Mouse (Mus musculus): ENCODE data around the gene Ehd1. TPM values are rescaled to one million over a fixed set of nuclear protein-coding genes. Genes with fewer than 3 reads are reported as not detected.
A peak's percentile ranks its signal among the peaks of the same experiment; 100 is the strongest.

Ehd1 gene
- polyA plus RNA-seq, 1 experiment from 2014 or later = 70.0 TPM

GRCm38 (mm10) chr19:6321358-6321757 lies 44.8 kb downstream of the Ehd1 start:
- H3K27ac ChIP-seq (replicated peaks) = peak overlapping the region; percentile 38
- H3K36me3 ChIP-seq = peaks cover 69% of the 10 kb centered on the region
- H3K9me3 ChIP-seq = no peaks in the 10 kb centered on the region
- 49% methylated on average over 8 of the region's 8 CpGs for WGBS
- no peak for ATAC-seq (ENCODE audit: extremely low read depth, insufficient number of reproducible peaks, low FRiP score, low TSS enrichment)
- H3K4me1 ChIP-seq = peaks cover 24% of the 10 kb centered on the region
- no peak overlapping the region for H3K4me2 ChIP-seq
- no peaks in the 10 kb centered on the region for H3K27me3 ChIP-seq (replicated peaks)
- H3K4me3 ChIP-seq = no peak overlapping the region
- H3K9ac ChIP-seq = peak overlapping the region; percentile 29; the same call in 1 of the 2 replicates

GRCm38 (mm10) chr19:6321786-6322621 lies 45.5 kb downstream of the Ehd1 start:
- Histone ChIP-seq H3K27ac (replicated peaks) (peak overlapping the region; percentile 38; the same call in 1 of the 2 replicates), H3K36me3 (peaks cover 63% of the 10 kb centered on the region), H3K4me3 (no peak overlapping the region), H3K27me3 (replicated peaks) (no peaks in the 10 kb centered on the region), H3K4me2 (no peak overlapping the region), H3K9me3 (no peaks in the 10 kb centered on the region), H3K4me1 (peaks cover 17% of the 10 kb centered on the region), H3K9ac (no peak overlapping the region)
- 69% methylated on average over 33 of the region's 33 CpGs for WGBS
- ATAC-seq (ENCODE audit: extremely low read depth, insufficient number of reproducible peaks, low FRiP score, low TSS enrichment) = no peak

DNA sequence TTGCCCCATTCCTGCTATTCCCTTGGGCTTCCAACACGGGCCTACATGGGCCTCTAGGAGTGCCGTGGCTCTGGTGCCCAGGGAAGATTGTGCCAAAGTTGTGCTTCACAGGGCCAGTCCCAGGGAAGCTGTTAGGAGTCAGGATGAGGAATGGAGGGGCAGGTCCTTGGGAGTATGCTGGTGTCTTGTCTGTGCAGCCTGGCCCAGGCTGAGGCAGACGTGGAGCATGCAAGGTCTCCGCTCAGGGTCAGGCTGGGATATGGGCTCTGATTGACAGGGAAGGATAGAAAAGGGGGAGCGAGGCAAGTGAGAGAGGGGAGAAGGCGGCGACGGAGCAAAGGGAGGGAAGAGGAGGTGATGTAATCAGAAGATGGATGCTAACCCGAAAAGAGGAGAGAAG lies 48.2 kb downstream of the Ehd1 start:
- H3K9ac ChIP-seq = no peak overlapping the region
- WGBS = 74% methylated on average over 9 of the region's 9 CpGs

GRCm38 (mm10) chr19:6331178-6331577 lies 54.7 kb downstream of the Ehd1 start:
- Histone ChIP-seq H3K27me3 (replicated peaks) (no peaks in the 10 kb centered on the region), H3K9ac (peak overlapping the region; percentile 78), H3K9me3 (no peaks in the 10 kb centered on the region), H3K4me3 (peak overlapping the region; percentile 20; the same call in 1 of the 2 replicates), H3K27ac (replicated peaks) (no peak overlapping the region), H3K4me2 (peak overlapping the region; percentile 60), H3K4me1 (peaks cover 22% of the 10 kb centered on the region), H3K36me3 (0 out of 2 replicates have a peak, but pooled peaks cover 1% of the 10 kb centered on the region)
- WGBS = 46% methylated on average over 5 of the region's 5 CpGs
- no peak for ATAC-seq (ENCODE audit: extremely low read depth, insufficient number of reproducible peaks, low FRiP score, low TSS enrichment)

More for the DNA sequence above, 48.2 kb downstream of the Ehd1 start:
- ATAC-seq (ENCODE audit: extremely low read depth, insufficient number of reproducible peaks, low FRiP score, low TSS enrichment) = no peak
- H3K36me3 ChIP-seq = peaks cover 38% of the 10 kb centered on the region
- no peak overlapping the region for H3K27ac ChIP-seq (replicated peaks)
- no peak overlapping the region for H3K4me3 ChIP-seq
- peaks cover 16% of the 10 kb centered on the region for H3K4me1 ChIP-seq
- H3K9me3 ChIP-seq = no peaks in the 10 kb centered on the region
- H3K27me3 ChIP-seq (replicated peaks) = no peaks in the 10 kb centered on the region
- H3K4me2 ChIP-seq = no peak overlapping the region

DNA sequence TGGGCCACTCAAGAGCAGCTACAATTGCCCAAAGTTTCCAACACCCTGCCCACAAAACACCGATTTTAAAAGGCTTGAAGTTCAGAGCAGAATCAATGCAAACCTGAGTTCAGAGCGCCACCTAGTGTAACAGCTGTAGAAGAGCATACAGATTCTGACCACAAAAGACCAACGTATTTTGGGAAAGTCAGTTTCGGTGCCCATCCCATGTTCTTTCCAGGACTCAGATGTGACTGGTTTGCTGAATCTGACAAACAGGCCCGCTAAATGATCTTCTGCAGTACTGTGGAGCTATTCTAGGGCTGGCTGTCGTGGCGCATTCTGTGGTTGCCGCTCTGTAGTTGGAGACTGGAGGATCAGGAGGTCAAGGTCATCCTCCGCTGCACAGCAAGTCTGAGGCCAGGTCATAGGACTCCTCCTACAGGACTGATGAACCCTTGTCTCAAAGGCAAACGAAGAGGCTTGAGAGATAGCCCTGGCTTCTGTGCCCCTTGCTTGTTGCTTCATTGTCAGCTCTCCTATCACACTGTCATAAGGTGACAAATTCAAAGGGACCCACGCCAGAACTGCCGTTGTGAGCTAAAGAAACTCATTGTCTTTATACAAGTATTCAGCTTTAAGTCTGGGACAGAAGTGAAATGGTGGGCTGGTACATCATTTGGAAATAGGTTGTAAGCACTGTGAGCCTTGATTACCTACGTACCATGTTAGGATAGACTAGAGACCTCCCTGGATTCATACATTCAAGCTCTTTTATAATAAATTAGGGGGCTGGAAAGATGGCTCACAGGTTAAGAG lies 55.4 kb downstream of the Ehd1 start:
- no peaks in the 10 kb centered on the region for H3K27me3 ChIP-seq (replicated peaks)
- H3K4me2 ChIP-seq = peak overlapping the region; percentile 60
- H3K4me1 ChIP-seq = peaks cover 29% of the 10 kb centered on the region
- 20% methylated on average over 13 of the region's 13 CpGs for WGBS
- H3K27ac ChIP-seq (replicated peaks) = no peak overlapping the region
- ATAC-seq (ENCODE audit: extremely low read depth, insufficient number of reproducible peaks, low FRiP score, low TSS enrichment) = no peak
- H3K9ac ChIP-seq = peak overlapping the region; percentile 78
- no peaks in the 10 kb centered on the region for H3K9me3 ChIP-seq
- peaks cover 4% of the 10 kb centered on the region for H3K36me3 ChIP-seq
- peak overlapping the region; percentile 20 for H3K4me3 ChIP-seq

DNA sequence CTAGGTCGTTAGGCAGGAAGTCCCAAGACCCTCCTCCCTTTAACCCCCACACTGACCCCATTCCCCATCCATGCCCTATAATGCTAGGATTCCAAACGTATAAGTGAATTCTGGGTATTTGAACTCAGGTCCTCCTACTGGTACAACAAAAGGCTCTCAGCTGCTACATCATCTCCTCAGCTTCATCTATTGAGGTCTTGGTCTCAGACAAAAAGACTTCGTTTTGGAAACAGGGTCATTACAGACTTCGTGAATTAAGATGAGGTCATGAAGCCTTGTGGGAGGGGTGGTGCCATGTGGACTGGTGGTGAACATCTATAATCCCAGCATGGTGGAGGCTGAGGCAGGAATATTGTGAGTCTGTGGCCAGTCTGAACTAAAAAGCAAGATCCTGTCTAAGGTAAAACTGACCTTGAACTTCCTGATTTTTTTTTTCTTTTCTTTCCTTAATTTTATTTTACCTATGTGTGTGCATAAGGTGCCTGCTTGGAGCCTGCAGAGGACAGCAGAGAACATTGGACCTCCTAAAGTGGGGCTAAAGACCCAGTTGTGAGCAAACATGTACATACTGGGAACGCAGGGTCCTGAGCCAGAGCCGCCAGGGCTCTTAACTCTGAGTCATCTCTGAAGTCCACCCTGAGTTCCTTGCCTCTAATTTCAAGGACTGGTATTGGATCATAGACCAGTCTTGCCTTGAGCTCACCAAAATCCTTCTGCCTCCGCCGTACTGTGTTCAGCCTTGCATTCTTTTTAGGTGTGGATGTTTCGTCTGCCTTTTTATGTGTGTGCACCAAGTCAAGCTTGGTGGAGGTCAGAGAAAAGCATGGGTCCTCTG lies 57.5 kb downstream of the Ehd1 start:
- WGBS = 59% methylated on average over 9 of the region's 9 CpGs
- peak overlapping the region; percentile 75 for H3K4me3 ChIP-seq
- ATAC-seq (ENCODE audit: extremely low read depth, insufficient number of reproducible peaks, low FRiP score, low TSS enrichment) = no peak

GRCm38 (mm10) chr19:6334673-6335457 lies 58.3 kb downstream of the Ehd1 start, which contains the start of gene Men1:
Gene Men1 (plus strand): TSS chr19:6334979.
- WGBS = under 1% methylated on average over 42 of the region's 43 CpGs
- H3K36me3 ChIP-seq = peaks cover 33% of the 10 kb centered on the region
- H3K27me3 ChIP-seq (replicated peaks) = no peaks in the 10 kb centered on the region
- peak within 1 kb of the TSS; percentile 90 for H3K9ac ChIP-seq
- peak within 1 kb of the TSS; percentile 75 for H3K4me3 ChIP-seq
- H3K9me3 ChIP-seq = no peaks in the 10 kb centered on the region
- peak within 1 kb of the TSS; percentile 84 for H3K4me2 ChIP-seq
- peak within 1 kb of the TSS; percentile 83 for H3K27ac ChIP-seq (replicated peaks)
- H3K4me1 ChIP-seq = peaks cover 42% of the 10 kb centered on the region
- ATAC-seq (ENCODE audit: extremely low read depth, insufficient number of reproducible peaks, low FRiP score, low TSS enrichment) = peak; percentile 84

More for the DNA sequence above, 57.5 kb downstream of the Ehd1 start:
- peak overlapping the region; percentile 83 for H3K27ac ChIP-seq (replicated peaks)
- peak overlapping the region; percentile 71 for H3K9ac ChIP-seq
- no peaks in the 10 kb centered on the region for H3K27me3 ChIP-seq (replicated peaks)
- peak overlapping the region; percentile 84 for H3K4me2 ChIP-seq
- H3K36me3 ChIP-seq = peaks cover 24% of the 10 kb centered on the region
- peaks cover 35% of the 10 kb centered on the region for H3K4me1 ChIP-seq
- H3K9me3 ChIP-seq = no peaks in the 10 kb centered on the region

- H3K4me3 ChIP-seq = peak overlapping the region; percentile 75
- H3K27me3 ChIP-seq (replicated peaks) = no peaks in the 10 kb centered on the region
- no peaks in the 10 kb centered on the region for H3K9me3 ChIP-seq
- peak overlapping the region; percentile 90 for H3K9ac ChIP-seq
- WGBS = under 1% methylated on average over 25 of the region's 25 CpGs
- 0 out of 2 replicates have a peak, but pooled peaks have one; percentile 26 for ATAC-seq (ENCODE audit: extremely low read depth, insufficient number of reproducible peaks, low FRiP score, low TSS enrichment)
- peak overlapping the region; percentile 84 for H3K4me2 ChIP-seq
- H3K27ac ChIP-seq (replicated peaks) = peak overlapping the region; percentile 64
- peaks cover 48% of the 10 kb centered on the region for H3K4me1 ChIP-seq
- H3K36me3 ChIP-seq = peaks cover 39% of the 10 kb centered on the region
These were observed 58.9 kb downstream of the Ehd1 start for GRCm38 (mm10) chr19:6335458-6335827.

DNA sequence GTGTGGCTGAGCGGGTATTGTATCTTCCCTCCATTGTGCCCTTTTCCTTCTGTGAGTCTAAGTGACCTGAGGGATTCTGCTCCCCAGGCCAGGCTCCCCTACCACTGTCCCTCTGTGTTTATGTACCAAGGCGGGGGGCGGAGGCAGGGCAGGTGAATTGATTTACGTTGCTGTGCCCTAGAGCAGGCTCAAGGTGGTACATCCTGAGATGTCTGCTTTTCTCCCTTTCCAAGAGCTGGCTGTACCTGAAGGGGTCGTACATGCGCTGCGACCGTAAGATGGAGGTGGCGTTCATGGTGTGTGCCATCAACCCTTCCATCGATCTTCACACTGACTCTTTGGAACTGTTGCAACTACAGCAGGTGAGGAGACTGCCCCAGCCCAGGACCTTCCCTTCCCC lies 60.4 kb downstream of the Ehd1 start:
- Histone ChIP-seq H3K4me1 (peaks cover 53% of the 10 kb centered on the region), H3K4me3 (peak overlapping the region; percentile 75), H3K9ac (peak overlapping the region; percentile 90), H3K4me2 (peak overlapping the region; percentile 84), H3K27ac (replicated peaks) (no peak overlapping the region), H3K9me3 (no peaks in the 10 kb centered on the region), H3K36me3 (peaks cover 39% of the 10 kb centered on the region), H3K27me3 (replicated peaks) (no peaks in the 10 kb centered on the region)
- ATAC-seq (ENCODE audit: extremely low read depth, insufficient number of reproducible peaks, low FRiP score, low TSS enrichment) = no peak
- 98% methylated on average over 10 of the region's 10 CpGs for WGBS

DNA sequence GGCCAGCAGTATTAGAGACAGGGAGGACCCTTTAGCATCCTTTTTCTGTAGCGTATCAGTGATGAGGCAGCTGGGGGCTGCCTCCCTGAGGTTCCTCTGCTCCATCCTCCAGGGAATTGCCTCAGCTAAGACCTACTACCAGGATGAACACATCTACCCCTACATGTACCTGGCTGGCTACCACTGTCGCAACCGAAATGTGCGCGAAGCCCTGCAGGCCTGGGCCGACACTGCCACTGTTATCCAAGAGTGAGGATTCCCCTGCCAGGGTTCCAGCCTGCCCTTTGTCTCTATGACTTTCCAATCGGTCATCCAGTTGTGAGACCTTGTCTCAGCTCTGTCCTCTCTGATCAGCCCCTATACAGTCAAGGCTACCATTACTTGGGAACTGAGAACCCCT lies 61.6 kb downstream of the Ehd1 start:
- no peak overlapping the region for H3K4me3 ChIP-seq
- H3K27ac ChIP-seq (replicated peaks) = no peak overlapping the region
- ATAC-seq (ENCODE audit: extremely low read depth, insufficient number of reproducible peaks, low FRiP score, low TSS enrichment) = no peak
- 90% methylated on average over 7 of the region's 7 CpGs for WGBS
- H3K4me2 ChIP-seq = no peak overlapping the region
- no peaks in the 10 kb centered on the region for H3K9me3 ChIP-seq
- no peak overlapping the region for H3K9ac ChIP-seq
- H3K36me3 ChIP-seq = peaks cover 39% of the 10 kb centered on the region
- H3K27me3 ChIP-seq (replicated peaks) = no peaks in the 10 kb centered on the region
- H3K4me1 ChIP-seq = peaks cover 60% of the 10 kb centered on the region

Measured in heart, embryonic 13.5 days (tissue).